Mouse (Mus musculus): ENCODE measurements around the gene Ubox5. TPM values are rescaled to one million over a fixed set of nuclear protein-coding genes. Genes with fewer than 3 reads are reported as not detected.

Ubox5 gene
- total RNA-seq, 1 experiment from 2014 or later: 3.3 TPM

DNA sequence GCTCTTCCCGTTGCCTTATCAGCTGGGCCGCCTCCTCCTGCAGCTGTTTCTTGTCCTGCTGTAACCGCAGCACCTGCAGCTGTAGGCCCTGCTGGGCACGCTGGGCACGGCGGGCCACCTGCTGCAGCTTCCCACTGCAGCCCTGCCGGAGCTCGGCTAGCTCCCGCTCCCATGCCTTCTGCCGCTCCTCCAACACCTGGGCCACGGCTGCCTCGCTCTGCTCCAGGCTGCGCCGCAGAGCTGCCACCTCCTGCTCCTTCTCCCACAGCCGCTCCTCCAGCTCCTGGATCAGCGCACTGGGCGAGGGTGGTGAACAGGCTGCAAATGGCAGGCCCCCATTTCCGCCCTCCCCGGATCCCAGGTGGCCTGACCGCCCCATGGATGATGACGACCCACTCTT lies 6.0 kb upstream of the Ubox5 start:
- ATAC-seq (ENCODE audit: extremely low read depth, insufficient number of reproducible peaks, low FRiP score, poor library complexity, severe bottlenecking): no peak

DNA sequence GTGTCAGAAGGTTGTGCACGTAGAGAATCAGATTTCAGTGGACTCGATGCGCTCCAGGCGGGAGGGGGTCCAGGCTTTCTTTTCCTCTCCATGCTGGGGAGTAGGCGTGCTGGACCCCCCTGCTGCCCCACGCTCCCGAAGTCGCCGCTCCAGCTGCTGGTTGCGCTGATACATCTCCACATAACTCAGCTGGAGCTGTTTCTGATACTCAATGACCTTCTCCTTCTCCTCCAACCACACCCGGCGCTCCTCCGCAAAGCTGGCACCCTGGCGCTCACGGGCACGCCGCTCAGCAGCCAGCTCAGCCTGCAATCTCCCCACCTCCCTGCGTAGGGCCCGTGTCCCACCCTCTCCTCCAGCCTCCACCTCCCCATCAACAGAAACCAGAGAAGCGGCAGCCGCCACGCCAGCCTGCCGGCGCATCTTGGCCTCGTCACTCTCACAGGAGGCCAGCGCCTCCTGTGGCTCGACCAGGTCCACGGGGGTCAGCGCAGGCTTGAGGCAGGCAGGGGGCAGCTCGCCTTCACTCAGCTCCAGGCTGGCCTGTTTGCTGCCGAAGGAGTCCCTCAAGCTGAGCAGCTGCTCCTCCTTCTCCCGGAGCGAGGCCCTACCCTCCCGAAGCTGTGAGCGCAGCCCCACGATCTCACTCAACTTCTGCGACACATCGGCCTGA lies 5.0 kb upstream of the Ubox5 start:
- ATAC-seq (ENCODE audit: extremely low read depth, insufficient number of reproducible peaks, low FRiP score, poor library complexity, severe bottlenecking): peak; percentile 10; the same call in 1 of the 2 replicates

DNA sequence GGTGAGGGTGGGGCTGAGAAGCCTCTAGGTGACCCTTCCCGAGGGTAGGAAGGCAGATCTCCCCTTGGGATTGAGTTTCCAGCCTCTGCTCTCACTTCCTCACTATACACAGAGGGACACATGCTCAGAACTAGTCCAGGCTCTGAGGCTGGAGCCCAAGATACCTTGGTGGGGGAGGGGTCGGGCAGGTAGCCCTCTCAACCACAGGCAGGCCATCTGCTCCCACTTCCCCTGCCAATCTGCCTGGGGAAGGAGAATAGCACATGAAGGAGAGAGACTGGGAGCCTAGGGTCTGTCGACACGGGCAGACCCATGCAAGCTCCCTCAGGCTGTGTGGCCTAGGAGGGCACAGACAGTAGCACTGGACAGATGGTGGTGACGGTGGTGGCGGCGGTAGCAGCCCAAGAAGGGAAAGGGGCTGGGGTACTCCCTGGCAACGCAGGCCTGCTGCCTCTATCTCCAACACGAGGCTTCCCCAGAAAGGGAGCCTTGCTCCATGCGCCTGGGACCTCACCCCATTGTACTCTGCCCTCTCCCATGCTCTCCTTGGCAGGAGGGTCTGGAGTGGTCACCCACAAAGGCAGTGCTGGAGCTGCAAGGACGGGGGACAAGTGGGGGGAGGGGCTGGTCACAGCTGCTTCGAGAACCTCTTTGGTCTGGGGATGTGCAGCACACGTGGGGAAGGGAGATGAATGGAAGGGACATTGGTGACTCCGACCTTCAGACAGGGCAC lies 4.3 kb upstream of the Ubox5 start:
- no peak for ATAC-seq (ENCODE audit: extremely low read depth, insufficient number of reproducible peaks, low FRiP score, poor library complexity, severe bottlenecking)

DNA sequence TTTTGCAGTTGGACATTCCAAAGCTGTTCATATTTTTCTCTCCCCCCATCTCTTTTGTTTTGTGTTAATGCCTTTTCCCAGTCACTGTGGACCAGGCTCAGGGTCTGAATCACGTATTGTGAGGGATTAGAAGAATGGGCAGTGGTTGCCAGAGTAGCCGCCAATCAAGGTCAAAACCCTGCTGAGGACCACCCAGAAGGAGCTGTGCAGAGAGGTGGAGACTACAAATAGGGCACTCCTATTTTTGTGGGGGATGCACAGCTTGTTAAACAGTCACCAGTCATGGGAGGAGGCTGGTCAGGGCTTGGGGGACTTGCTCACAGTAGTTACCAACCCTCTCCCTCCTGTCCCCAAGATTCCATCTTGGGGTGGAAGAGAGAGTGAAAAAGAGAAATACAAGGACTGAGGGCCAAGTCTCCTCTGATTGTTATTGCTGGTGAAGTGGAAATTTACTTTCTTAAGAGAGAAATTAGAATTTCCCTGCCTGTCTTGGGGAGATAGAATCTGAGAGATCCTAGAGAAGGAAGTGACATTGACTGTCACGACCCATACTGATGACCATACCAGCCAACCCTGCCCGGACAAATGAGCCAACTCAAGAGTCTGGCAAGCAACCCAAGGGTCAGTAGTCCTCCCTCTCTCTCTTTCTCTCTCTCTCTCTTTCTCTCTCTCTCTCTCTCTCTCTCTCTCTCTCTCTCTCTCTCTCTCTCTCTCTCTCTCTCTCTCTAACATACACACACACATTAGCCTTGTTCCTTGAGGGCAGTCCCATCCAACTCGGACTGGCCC lies 3.2 kb upstream of the Ubox5 start:
- ATAC-seq (ENCODE audit: extremely low read depth, insufficient number of reproducible peaks, low FRiP score, poor library complexity, severe bottlenecking): no peak

DNA sequence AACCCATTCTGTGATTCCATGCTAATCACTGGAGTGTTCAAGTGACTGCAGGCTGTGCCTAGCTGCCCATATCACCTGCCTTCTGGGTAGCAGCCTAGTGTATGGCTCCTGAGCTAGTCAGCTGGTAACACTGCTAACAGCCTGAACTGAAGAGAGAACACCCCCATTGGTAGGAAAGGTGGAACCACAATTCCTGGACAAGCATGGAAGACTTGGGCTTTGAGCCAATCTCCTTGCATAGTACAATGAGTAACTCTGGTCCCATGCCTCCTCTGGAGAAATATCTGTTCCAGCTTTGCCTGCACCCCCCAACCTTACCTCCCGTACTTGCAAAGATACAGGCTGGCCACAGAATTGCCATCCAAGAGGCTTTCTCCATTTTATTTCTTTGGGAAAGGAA lies 2.6 kb upstream of the Ubox5 start:
- ATAC-seq (ENCODE audit: extremely low read depth, insufficient number of reproducible peaks, low FRiP score, poor library complexity, severe bottlenecking): no peak

DNA sequence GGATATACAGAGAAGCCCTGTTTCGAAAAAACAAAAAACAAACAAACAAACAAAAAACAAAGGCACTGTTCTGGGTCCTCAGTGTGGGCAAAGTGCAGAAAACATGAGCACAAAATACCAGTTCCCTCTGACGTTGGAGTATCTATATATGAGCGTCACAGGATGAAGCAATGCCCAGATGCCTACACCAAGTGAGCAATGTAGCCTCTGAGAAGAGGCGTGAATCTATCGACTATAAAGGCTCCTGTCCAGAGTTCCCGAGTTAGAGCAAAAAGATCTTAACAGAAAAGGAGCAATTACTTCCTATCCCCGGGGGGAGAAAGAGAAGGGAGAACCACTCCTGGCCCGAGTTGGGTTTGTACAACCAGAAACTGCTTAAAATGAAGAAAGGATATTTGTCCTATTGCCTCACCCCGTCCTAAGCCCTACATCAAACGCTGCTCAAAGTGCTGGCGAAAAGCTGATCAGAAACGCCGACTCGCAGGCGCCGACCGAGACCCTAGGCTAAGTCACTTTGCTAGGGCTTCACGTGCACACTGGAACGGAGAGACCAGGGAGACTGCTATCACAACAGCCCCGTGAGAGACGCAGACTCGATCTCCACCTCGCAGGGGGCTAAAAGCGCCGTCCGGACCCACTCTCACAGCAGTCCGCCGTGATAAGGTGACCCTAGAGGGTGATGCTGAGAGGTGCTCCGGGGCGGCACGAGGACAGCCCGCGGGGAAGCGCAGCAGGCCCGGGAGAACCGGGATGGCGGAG lies 579 bp downstream of the Ubox5 start:
- no peak for ATAC-seq (ENCODE audit: extremely low read depth, insufficient number of reproducible peaks, low FRiP score, poor library complexity, severe bottlenecking)

DNA sequence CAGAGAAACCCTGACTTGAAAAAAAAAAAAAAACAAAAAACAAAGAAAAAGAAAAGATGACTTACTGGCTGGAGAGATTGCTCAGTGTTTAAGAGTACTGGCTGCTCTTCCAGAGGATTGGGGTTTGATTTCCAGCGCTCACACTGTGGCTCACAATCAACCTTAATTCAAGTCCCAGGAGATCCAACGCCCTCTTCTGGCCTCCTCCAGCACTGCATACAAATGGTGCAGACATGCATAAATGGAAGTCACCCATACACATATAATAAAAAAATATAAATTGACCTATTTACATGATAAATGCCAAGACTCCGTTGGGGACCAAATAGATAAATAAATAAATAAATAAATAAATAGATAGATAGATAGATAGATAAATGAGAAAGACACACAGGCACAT lies 1.4 kb downstream of the Ubox5 start:
- no peak for ATAC-seq (ENCODE audit: extremely low read depth, insufficient number of reproducible peaks, low FRiP score, poor library complexity, severe bottlenecking)

DNA sequence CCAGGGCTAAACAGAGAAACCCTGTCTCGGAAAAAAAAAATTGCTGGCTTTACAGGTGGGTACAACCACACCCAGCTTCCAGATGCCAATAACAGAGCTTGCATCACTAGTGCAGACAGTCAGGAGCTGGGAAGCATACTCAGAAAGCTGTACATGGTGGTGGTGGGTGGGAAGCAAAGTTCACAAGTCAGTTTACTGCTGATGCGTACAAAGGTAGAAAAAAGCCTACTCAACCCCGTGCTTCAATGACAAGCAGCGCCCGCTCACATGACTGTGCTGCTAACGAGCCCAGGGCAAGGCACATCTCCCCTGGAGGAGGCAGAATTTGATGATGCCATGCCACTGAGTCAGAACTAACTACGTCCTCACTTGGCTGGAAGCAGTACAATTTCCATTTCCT lies 10.9 kb downstream of the Ubox5 start:
- ATAC-seq (ENCODE audit: extremely low read depth, insufficient number of reproducible peaks, low FRiP score, poor library complexity, severe bottlenecking): no peak

DNA sequence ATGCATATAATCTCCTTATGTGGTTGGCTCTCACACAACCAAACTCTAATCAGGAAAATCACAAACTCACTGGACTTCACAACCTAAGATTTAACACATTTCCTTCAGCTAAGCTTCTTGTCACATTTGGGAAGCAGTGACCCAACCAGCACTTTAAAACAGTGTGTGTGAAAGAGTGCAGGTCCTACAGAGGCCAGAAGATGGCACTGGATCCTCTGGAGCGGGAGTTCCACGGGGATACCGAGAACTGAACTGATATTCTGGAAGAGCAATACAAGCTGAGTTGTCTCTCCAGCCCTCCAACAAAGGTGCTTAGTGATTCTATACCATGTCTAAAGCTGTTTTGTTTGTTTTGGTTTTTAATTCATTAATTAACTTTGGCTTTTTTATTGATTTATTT lies 16.7 kb downstream of the Ubox5 start:
- no peak for ATAC-seq (ENCODE audit: extremely low read depth, insufficient number of reproducible peaks, low FRiP score, poor library complexity, severe bottlenecking)

DNA sequence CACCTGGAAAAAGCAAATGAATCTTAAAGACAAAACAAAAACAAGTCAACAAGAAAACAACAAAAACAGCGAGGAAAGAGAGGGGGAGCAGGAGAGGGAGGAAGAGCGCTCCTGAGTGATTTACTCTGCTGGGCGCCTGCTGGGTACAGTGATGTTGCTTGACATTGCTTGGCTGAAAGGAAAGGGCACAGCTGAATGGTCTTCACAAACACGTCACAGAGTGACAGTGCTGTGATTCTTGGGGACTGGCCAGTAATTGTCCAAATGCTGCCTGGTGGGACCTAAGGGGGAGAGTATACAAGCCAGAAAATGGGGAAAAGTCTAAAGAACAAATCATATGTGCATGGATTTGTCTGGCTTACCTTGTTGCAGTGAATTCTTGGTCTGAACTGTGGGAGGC lies 27.6 kb downstream of the Ubox5 start:
- no peak for ATAC-seq (ENCODE audit: extremely low read depth, insufficient number of reproducible peaks, low FRiP score, poor library complexity, severe bottlenecking)

DNA sequence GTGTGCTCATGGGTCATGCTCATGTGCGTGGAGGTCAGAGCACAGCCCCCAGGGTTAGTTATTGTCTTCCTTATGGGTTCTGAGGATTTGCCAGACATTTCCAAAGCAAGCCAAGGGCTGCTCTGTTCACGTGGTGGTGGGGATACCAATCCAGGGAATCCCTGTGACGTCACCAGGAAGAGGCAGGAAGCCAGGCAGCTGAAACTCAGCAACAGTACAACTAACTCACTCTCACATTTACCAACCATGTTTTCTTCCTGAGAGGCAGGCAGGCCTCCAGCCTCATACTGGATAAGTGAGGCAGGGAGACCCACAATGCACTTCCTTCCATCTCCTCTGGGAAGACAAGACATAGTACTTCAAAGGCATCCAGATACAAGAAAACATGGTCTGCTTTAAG lies 31.4 kb downstream of the Ubox5 start:
- no peak for ATAC-seq (ENCODE audit: extremely low read depth, insufficient number of reproducible peaks, low FRiP score, poor library complexity, severe bottlenecking)

DNA sequence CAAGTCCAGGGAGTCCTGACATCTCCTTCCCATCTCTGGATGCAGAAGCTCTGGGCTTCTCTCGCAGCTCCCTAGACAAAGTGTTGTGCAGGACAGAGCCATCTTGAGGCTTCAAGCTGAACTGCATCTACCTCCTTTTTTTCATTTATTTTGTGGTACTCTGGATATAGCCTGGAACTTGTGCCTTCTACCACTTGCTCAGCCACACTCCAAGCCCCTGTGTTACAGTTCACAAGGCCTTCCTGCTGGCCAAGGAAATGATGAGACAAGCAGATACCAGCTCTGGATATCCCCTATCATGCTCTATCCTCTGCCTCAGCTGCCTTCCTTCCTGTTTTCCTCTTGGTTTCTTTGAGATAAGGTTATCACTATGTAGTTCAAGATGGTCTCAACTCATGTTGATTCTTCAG lies 32.2 kb downstream of the Ubox5 start:
- 0 out of 2 replicates have a peak, but pooled peaks have one; percentile 23 for ATAC-seq (ENCODE audit: extremely low read depth, insufficient number of reproducible peaks, low FRiP score, poor library complexity, severe bottlenecking)

DNA sequence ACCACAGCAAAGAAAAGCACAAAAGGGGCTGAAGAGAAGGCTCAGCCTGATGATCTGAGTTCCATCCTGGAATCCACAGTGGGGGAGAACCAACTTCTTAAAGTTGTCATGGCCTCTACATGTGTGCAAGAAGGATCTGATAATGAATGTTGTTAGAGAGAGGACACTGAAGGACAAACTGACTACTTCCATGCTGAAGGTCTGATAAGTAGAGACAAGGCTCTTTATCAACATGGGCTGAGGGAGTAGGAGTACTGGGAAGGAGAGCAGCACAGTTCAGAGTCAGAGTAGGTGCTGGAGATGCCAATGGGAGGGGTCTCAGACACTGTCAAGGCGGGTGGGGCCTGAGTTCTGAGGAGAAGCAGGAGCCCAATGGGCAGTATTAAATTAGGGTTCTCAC lies 34.2 kb downstream of the Ubox5 start:
- no peak for ATAC-seq (ENCODE audit: extremely low read depth, insufficient number of reproducible peaks, low FRiP score, poor library complexity, severe bottlenecking)

DNA sequence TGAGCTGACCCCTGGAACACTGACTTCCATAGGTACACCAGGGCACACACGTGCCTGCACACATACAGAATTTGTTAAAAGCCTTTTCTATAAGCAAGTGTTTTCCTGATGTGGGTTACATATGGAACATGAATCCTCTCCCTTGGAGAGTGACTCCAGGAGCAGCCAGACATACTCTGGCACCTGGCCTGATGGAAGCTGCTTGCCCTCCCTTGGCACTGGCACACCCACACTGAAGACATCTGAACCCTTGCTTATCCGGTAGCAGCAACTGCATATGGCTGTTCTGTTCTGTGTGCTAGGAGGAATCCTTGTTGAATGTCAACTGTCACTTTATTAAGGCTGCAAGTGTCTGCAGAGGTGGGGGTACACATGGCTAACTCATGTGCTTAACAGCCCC lies 38.8 kb downstream of the Ubox5 start:
- ATAC-seq (ENCODE audit: extremely low read depth, insufficient number of reproducible peaks, low FRiP score, poor library complexity, severe bottlenecking): no peak

DNA sequence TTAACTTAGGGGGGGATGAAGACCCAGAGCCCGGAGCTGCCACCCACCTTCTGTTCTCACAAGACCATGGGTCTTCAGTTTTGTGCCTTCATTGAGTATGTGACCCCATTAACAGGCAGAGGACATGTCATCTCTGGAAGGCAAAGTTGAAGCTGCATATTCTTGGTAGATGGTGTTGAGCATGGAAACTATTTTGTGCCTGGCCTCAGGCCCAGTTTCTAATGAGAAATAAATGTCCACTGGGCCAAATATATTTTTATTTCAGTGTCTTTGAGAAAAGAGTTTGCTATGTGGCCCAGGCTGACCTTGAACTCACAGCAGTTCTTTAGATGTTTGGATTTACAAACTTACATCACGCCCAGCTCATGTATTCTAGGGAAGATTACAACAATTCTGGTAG lies 40.1 kb downstream of the Ubox5 start:
- no peak for ATAC-seq (ENCODE audit: extremely low read depth, insufficient number of reproducible peaks, low FRiP score, poor library complexity, severe bottlenecking)

DNA sequence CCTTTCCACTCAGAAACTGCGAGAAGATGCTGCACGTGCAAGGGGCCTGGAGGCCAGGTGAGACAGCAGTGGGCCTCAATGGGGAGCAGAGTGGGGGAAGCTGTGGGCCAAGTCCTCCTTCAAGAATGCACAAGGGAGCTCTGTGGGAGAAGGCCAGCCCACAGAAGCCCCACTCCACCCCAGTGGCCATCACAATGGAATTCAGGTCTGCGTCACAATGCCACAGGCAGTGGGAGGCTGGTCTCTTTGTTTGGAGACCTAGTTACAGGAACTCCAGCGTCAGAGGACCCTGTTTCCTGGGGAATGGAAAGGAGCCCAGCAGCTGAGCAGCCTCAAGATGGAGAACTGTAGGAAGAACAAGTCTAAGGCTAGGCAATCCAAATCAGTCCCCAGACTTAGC lies 40.7 kb downstream of the Ubox5 start:
- ATAC-seq (ENCODE audit: extremely low read depth, insufficient number of reproducible peaks, low FRiP score, poor library complexity, severe bottlenecking): no peak

DNA sequence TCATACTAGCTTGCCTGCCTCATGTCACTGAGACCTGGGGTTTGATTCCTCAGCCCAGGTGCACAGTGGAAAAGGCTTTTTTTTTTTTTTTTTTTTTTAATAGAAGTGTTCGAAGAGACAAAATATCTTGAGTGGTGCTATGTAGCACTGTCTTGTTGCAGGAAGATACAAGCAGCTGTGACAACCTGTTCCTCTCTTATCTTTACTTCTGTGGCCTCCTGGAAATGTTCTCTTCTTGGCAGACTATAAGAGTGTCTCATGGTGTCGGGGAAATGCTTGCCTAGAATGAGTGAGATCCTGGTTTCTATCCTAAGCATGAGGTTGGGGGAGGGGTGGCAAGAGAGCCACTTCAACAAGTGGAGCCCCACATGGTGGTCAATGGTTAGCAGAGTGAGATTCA lies 41.5 kb downstream of the Ubox5 start:
- ATAC-seq (ENCODE audit: extremely low read depth, insufficient number of reproducible peaks, low FRiP score, poor library complexity, severe bottlenecking): no peak

DNA sequence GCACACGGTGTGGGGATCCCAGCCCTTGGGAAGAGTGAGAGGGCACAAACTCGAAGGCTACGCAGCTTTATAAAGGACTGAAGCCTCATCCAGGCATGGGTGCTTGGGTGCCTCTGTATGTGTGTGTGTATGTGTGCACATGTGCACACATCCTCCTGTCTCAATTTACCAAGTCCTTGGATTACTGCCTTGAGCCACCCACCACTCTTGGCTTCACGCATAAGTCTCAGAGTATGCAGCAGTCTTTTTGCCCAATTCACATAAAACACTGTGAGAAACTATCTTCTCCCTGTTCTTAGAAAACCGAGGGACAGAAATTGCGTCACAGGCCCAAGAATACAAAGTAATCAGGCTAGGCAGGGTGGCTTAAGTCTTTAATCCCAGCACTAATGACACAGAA lies 43.8 kb downstream of the Ubox5 start:
- no peak for ATAC-seq (ENCODE audit: extremely low read depth, insufficient number of reproducible peaks, low FRiP score, poor library complexity, severe bottlenecking)

DNA sequence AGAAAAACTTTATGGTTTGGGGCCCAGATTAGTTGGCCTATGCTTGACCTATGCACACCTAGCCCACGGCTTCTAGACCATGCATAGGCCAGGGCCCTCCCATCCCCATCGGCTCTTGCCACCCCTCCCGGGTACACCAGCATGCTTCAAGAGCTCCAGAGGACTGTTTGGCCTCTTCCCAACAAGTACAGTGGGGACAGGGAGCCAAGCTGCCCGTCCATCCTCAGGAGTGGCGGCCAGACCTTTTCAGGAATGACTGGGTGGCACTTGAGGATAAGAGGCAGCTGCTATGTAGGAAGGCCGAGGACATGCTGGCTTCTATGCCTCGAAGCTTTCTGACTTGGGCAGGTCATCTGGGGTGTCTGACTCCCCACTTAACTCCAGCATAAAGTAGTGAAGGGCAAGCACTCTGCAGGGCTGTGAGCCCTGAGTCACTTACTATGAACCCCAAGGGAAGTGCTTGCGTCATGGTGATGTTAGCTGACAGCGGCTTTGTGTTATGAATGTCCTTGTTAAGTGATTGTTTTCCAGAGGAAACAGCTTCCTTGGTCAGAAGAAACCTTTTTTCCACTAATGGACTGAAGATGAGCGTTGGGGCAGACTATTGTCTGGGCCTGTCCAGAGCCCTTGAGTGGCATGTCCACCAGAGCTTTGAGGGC lies 45.8 kb downstream of the Ubox5 start:
- ATAC-seq (ENCODE audit: extremely low read depth, insufficient number of reproducible peaks, low FRiP score, poor library complexity, severe bottlenecking): no peak
